Comparison of ENCODE assay signal across 25 mouse cellular contexts in the genomic region with DNA sequence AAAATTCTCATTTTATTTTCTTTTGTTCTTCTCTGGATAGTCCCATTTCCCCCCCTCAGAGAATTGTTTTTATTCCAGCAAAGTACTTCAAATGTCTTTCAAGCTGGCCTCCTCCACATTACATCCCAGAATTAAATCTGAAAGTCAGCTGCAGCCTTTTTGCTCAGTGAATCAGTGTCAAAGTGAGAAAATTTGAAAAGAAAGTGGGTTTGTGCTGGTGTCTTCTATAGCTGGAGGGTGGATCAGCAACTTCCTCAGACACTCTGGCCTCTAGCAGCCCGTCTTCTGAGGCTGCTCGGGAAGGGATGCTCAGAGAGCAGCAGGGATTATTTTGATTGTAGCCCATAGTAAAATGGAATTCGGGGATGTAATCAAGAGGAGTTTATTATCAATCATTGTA.
"Had no signal": no experiment of that assay in that cellular context is flagged by ENCODE, and none has a peak within 500 bp of the region (broad histone marks: within the 10 kb centered on the region; RNA-seq: fewer than 3 reads in every experiment).

No protein-coding gene starts in this region.

- H3K4me3 ChIP-seq: heart, adult 2 months; heart, embryonic 13.5 days; heart, embryonic 15.5 days; hindbrain, embryonic 13.5 days; hindbrain, embryonic 15.5 days; kidney, embryonic 15.5 days; limb, embryonic 13.5 days; limb, embryonic 15.5 days; liver, embryonic 12.5 days had no signal

- DNase-seq: gastrocnemius, postnatal 14 days; gastrocnemius, postnatal 36 days; heart, adult 11 months; heart, adult 2 months; heart, postnatal 14 days; heart, postnatal 36 days; kidney, adult 11 months; kidney, adult 2 months; kidney, adult 9 months; kidney, postnatal 14 days; kidney, postnatal 36 days; layer of hippocampus, adult 9-11 months; layer of hippocampus, postnatal 36 days; left cerebral cortex, postnatal 4 days had no signal

- H3K27ac ChIP-seq: heart, adult 2 months; heart, embryonic 13.5 days; heart, embryonic 15.5 days; hindbrain, embryonic 13.5 days; hindbrain, embryonic 15.5 days; hindbrain, postnatal 0 days; kidney, embryonic 15.5 days; kidney, postnatal 0 days; limb, embryonic 13.5 days; limb, embryonic 15.5 days; liver, embryonic 12.5 days; liver, embryonic 14.5 days had no signal
